Mouse (Mus musculus) layer of hippocampus, adult 9-11 months (tissue): Measurements from ENCODE around the gene Magt1.
A peak's percentile ranks its signal among the peaks of the same experiment; 100 is the strongest.
"Not testable (repeated sequence)": the region's sequence is repeated elsewhere in the genome, so short reads cannot be mapped to it uniquely, and the experiment has no call there.

Experiments used
- DNase-seq: peaks from one replicate; pipeline ENCODE4 v3.0.0; 2022

Gene Magt1

DNA sequence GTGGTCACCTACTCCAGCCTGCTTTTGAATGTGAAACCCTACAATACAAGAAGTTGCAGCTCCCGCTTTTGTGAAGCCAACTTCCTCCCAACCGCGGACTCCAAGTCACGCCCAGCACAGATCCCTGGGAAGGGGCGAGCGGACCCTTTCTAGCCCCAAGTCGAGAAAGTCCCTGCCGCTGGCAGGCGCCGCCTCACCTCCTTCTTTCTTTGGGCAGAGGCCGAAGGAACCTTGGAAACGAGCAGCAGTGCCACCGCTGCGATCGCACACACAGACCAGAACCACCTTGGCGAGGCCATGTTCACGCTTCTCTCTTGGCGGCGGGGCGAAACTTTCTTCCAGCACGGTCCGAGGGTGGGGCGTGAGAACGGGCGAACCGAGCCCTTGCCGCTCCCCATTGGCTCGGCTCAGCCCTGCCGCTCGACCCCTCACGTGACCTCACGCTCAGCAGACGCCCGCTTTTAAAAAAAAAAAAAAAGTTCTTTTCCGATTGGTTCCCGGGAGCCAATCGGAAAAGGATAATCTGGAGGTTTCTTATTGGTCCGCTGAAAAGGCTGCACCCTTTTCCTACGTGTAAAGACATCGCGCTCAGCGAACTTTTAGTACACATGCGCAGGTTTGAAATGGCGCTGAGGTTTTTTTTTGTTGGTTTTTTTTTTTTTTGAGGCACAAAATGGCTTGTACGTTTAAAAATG is at the start of gene Magt1:
Gene Magt1 (minus strand): TSS at position 442 of the 695 bp plus-strand sequence.
- peak; percentile 89 for DNase-seq

DNA sequence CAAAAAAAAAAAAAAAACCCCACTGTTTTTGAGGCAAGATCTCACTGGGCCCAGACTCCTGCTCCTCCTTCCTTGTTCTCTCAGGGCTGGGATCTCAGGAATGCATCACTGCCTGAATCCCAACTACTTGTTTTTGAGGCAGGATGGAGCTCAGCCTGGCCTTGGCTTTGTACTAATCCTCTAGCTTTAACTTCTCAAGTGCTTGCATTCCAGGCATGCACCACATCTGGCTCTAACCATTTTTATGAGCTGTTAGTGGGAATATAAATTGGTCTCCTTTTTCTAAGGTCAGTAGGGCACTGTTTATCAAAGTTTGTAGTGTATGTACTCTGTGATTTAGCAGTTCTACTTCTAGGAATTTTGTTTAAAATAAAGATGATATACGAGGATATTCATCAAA is 36.5 kb upstream of the Magt1 start:
- no peak for DNase-seq

DNA sequence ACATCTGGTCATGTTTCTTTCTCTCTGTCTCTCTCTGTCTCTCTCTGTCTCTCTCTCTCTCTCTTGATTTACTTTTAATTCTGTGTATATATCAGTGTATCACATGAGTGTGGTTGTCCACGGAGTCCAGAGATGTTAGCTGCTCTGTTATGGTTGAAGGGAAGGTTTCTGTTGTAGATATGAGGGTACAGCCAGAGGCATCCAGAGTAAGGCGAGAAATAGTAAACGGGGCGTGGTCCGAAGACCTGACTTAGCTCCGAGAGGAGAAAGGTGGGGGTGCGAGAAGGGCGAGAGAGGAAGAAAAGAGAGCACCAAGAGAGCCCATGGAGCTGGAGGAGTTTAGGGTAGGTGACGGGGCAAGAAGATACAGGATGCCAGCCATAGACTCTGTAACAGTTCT is 34.2 kb upstream of the Magt1 start:
- no peak for DNase-seq

DNA sequence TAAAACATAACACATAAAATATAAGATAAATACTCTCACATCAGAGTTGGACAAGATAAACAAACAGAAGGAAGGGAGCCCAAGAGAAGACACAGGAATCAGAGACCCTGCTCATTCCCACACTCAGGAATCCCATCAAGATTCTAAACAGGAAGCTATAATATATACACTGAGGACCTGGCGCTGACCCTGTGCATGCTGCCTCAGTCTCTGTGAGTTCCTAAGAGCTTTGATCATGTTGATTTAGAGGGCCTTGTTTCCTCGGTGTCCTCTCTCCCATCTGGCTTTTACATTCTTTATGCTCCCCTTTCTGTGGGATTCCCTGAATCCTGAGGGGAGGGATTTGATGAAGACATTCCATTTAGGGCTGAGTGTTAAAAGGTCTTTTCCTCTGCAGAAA is 33.7 kb upstream of the Magt1 start:
- no peak for DNase-seq

DNA sequence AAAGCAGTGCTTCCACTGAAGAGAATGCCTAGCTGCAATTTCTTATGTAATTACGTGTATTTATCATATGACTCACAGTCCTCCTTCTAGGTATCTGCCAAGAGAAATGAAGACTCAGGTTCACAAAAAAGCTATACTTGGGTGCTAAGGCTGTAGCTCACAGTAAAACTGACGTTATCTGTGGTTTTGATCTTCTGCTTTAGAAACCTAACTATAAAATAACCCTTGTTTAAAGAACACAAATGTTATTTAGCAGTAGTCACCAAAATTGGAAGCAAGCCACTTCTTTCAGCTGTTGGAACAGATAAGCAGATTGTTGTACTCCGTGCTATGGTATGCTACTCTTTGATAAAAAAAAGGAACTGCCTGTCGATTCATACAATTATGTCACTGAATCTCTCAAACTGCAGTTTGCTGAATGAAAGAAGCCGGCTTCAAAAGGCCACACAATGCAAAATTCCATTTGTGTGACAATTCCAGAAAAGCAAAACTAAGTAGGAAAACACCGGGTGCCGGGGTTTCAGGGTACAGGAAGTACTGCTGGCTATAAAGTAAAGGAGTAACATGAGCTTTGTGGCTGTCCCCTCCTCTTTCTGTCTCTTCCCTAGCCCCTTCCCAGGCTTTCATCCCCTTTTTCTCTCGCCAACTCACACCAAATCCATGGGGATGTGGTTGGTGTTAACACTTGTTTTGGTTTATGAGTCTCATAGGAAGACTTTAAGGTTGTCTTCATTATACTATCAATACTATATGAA is 32.3 kb upstream of the Magt1 start:
- peak; percentile 23 for DNase-seq

DNA sequence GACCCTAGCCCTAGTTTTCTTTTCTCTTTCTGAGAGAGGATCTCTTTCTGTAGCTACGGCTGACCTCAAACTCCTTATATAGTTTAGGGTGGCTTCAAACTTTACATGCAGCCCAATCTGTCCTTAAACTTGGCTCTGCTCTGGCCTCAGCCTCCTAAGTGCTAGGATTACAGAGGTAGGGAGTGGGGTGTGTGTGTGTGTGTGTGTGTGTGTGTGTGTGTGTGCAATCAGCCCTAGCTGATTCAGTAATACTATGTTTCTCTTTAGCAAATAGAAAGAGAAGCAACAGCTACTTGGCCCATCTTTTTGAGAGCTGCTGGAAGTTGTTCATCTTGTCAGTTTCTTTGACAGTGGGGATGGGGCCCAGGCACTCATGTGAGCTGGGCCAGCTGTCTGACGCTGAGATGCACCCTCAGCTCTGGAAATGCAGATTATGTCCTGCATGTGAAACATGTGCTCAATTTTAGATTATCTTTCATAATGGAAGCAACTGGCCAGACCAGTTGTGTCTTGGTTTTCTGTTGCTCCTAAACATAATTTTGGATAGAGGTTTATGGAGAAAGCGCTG is 25.6 kb upstream of the Magt1 start:
- DNase-seq = no peak

DNA sequence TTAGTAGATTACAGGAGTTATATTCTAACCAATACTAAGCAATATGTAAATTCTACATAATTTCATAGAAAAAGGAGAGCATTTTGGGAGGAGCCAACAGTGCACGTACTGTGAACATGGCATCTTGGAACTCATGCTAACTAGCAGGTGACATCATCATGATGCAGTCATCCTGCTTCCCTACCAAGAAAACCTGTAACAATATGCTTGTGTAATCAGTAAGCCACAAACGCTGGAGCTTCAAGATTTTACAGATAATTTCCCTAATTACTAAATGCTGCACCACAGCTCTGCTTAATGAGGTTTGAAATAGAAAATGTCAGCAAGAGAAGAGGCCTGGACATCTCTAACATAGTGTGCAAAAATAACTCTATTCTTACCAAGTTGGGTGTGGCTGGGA is 24.0 kb upstream of the Magt1 start:
- no peak for DNase-seq

DNA sequence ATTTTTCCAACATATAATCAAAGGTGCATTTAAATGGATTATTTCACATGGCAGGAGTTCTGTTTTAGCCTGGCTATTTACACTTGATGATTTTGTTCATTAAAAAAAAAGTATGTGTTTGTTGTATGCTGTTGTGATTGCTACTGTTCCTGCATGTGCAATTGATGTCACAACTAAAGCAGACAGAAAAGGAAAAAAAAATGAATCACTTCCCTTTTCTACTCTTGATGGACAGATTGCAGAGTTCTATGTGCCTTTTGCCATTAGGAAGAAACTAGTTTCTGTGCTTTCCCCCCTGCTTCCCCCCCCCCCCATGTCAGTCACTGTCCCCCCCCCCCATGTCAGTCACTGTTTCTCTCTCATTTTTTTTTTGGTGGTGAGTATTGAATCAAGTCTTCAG is 19.4 kb upstream of the Magt1 start:
- no peak for DNase-seq

DNA sequence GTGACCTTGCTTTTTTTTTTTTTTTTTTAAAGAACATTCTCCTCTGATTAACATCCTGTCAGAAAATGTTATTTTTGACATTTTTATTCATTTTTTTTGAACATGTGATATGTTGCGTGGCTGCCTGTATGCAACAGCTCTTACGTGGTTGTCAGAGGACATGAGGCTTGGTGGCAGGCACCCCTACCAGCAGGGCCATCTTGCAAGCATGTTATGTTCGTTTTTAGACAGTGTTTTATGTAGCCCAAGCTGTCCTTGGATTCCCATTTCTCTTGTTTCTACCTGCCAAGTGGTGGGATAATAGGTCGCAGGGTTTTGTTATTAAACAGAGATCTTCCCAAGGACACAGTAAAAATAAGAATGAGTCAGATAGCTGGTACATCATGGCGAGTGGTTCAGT is 18.5 kb upstream of the Magt1 start:
- no peak for DNase-seq

DNA sequence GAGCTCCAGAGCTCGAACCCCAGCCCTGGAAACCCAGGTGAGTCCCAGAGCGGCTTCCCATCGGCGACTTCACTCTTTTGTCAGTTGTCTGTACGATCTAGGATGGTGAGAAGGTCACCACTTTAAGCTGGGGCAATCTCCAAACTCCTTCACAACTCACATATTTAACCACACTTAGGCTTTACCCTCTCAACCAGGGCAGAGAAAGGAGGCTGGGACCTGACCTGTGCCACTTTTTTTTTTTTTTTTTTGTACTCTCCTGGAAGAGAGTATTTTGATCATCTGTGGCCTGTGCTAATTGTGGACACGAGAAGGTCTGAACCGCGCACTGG is 15.6 kb upstream of the Magt1 start:
- no peak for DNase-seq

DNA sequence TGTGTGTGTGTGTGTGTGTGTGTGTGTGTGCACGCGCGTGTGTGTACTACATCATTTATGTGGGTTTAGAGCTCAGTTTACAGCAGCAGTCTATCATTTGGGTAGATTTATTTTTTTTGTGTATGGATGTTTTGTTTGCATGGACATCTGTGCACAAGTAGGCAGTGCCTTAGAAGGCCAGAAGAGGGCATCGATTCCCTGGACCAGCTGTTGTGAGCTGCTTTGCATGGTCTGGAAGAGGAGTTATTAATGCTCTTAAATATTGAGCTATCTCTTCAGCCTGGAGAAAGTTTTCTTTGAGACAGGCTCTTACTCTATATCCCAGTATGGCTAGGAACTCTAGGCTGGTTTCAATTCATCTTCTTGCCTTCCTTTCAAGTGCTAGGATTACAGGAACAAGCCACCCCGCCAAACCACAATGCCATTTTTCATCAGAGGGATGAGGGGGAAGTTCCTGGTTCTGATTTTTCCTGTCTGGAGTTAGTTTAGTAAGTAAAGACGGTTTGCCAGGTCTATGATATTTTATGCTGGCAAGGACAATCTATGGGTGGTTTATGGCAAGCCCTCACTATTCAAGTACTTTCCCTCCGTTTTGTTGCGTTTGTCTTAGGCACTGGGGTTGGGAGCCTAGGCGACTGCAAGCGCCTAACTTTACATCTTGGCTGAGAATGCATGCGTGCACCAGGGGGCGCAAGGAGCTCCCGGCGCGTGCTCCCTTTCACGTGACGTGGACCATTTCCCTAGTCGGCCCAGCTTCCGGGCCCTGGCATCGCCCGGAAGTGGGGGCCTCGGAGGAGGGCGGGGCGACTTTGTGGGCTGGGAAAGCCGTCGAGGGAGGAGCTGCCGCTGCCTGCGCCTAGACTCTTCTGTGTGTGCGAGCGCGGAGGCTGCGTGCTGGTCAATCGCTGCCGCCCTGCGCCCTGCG is 15.0 kb upstream of the Magt1 start, which contains the start of gene Atp7a:
Gene Atp7a (plus strand): TSS at position 859 of the 925 bp plus-strand sequence.
- peak; percentile 93 for DNase-seq

DNA sequence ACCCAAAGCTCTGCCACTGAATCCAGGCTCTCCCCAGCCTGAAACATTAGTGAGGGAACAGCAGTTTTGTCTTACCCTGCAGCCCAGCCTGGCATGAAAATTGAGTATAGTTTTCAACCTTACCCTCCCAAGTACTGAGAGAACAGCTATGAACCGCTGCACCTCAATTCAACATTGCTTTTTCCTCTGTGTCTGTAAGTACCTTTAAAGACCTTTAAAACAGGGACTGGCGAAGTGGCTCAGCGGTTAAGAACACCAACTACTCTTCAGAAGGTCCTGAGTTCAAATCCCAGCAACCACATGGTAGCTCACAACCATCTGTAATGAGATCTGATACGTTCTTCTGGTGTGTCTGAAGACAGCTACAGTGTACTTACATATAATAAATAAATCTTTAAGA is 5.8 kb upstream of the Magt1 start:
- no peak for DNase-seq

DNA sequence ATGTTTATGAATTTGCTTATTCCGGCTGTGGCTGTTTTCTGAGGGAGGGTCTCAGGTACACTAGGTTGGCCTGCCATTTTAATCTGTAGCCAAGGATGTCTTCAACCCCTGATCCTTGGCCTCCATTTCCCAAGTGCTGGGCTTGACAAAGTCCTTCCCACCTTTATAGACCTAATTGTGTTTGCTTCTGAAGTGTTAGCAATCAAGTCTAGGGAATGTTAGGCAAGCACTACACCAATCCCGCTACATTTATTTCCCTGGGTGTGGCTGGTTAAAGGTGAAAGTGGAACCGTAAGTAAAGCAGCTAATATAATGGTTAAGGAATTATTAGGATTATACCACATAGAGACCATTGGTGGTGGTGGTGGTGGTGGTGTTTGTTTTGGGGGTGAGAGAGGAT is 5.4 kb upstream of the Magt1 start:
- no peak for DNase-seq

DNA sequence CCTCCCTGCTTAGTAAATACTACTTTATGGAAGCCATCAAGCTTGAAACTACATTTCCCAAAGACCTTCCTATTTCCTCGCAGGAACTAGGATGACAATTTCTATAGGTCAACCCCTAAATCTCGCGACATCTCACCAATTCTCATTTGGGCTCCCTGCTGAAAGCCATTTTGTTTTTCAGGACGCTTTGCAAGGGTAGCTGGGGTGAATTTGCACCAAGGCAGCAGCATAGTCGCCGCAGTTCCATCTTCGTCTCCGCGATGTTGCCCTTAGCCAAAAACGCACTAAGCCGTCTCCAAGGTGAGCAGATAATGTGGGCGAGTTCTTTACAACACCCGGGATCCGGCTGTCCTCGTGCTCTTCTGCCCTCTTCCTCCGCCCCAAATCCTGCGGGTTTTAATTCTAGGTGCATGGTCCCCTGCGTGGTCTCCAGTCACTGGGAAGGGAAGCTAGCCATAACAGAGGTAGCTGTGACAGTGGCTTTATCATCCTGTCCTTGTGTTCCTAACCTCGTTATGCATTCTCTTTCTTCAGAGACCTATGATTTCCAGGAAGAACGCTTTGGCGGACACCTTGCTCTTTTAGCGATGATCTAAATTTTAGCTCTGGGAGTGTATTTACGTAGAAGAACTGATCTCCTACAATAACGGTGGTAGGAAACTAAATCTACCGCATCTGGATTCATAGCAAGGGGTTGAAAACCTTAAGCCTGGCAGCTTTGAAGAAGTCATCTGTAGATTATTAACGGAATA is 4.0 kb upstream of the Magt1 start, which contains the start of gene Cox7b:
Gene Cox7b (plus strand): TSS at position 130 of the 752 bp plus-strand sequence.
- DNase-seq = peak; percentile 80

DNA sequence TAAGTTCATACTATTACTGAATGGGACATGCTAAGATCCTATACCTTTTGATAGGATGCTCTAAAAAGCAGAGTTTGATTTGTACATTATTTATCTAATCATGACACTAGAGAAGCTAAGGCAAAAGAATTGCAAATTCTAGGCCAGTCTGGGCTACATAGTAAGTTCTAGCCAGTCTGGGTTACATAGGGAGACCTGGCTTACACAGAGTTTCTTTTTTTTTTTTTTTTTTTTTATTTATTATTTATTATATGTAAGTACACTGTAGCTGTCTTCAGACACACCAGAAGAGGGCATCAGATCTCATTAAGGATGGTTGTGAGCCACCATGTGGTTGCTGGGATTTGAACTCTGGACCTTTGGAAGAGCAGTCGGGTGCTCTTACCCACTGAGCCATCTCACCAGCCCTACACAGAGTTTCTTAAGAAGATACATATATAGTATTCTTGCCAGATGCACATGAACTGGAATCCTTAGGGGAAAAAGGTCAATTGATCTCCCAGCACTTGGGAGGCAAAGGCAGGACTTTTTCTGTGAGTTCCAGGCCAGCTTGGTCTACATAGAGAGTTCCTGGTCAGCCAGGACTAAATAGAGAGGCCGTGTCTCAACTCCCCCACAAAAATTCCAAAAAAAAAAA is 3.2 kb upstream of the Magt1 start:
- not testable (repeated sequence) for DNase-seq

DNA sequence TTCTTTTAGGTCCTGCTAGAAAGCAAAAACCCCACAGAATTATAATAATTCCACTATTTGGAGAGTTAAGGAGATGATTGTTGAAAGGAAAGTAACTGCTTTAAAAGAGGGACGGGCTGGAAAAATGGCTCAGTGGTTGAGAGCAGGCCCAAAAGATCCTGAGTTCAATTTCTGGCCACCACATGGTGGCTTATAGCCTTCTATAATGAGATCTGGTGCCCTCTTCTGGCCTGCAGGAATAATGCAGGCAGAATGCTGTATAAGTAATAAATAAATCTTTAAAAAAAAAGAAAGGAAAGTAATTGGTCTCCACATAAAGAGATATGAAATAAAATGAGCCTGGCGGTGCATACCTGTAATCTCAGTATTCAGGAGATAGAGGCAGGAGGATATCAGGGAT is 1.5 kb upstream of the Magt1 start:
- DNase-seq = peak; percentile 35

DNA sequence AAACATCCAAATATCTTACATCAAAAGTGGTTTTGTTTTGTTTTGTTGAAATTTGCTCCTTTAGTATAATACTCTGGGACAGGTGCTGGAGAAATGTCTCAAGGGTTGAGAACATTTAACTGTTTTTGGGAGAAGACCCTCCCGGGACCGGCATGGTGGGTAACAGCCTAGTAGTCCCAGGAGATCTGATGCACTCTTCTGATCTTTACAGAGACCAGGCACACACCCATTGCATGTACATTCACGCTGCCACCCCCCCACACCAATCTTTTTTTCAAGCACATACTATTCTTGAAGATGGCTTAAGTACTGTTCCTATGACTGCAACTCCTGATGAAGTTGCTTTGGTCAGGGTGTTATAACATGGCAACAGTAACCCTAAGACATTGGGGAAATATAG is 853 bp upstream of the Magt1 start:
- DNase-seq = no peak

DNA sequence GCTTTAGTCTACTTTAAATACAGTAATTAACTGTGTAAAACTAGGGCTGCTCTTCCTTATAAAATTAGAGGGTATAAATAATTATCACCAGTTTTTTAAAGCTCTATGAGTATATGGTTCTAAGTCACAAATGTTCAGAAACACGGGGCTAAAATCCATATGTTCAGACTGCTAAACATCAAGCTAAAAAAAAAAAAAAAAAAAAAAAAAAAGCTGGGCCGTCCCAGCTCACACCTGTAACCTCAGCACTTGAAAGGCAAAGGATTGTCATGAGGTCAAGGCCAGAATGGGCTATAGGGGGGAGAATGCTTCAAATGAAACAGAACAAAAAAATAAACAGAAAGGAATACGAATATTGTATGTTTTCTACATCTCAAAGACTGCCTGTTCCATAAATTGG is 944 bp downstream of the Magt1 start:
- no peak for DNase-seq

DNA sequence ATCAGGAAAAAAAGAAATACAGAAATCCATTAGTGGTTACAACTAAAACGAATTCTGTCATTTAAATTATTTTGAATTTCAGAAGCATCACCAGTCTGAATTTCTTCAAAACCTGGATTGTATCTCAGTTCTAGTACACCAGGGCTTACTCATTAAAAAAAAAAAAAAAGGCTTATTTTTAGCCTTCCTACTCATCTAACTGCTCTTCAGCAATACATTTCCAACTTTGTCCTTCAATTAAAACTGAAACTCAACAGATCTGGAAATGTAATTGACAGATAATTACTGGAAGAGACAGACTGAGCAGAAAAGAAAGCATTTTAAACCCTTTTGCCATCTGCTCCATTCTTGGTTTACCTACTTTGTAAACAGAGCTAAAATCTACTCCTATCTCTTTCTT is 10.1 kb downstream of the Magt1 start:
- DNase-seq = no peak

DNA sequence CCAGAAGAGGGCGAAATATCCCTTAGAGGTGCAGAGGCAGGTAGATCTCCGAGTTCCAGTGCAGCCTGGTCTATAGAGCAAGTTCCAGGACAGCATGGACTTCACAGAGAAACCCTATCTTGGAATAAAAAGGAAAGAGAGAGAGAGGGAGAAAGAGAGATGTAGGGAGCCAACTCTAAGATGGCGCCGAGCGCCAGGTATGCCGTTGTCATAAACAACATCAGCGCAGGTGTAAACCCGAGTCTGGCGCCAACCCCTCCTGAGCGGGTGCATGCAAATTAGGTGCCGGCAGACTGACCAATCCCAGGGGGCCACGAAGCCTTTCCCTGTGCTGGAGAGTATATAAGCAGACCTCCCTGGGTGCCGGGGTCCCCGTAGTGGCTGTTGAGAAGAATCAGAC is 54.6 kb downstream of the Magt1 start:
- not testable (repeated sequence) for DNase-seq

DNA sequence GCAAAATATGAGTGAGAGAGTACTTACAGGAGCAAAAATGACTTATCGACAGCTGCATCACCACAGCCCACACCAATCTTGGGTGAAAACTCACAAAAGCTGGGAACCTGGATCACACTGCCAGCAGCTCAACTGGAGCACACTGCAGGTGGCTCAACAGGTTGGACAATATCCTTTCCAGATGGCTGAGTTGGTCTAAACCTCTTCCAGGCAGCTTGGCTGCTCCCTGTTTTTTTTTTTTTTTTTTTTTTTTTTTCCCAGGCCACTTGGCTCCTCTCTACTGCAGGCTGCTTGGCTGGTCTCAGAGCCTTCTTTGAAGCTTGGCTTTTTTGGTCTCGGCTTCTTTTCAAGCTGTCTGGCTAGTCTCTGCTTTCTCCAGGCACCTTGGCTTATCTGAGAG is 57.7 kb downstream of the Magt1 start:
- no peak for DNase-seq

DNA sequence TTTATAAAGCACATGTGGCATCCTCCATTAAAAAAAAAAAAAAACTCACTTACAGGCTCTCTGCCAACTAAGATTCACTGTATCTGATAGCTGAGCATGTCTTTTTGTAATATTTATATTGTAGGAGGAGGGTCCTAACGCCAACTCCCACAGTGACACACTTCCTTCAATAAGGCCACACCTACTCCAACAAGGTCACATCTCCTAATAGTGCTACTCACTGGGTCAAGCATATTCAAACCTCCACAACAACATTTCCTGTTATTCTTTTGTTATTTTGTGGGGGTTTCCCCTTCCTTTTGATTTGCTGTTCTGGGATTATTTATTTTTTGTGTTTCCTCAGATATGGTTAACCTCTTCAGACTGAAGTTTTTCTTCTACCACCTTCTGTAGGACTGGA is 65.3 kb downstream of the Magt1 start:
- no peak for DNase-seq
